ENCODE assay signal across 26 mouse cellular contexts in genomic region chr5:123260698-123261097, GRCm38 (mm10). TPM values are rescaled to one million over a fixed set of nuclear protein-coding genes. Genes with fewer than 3 reads are reported as not detected.
DNase-seq lines count a peak whose midpoint lies in the region; ATAC-seq lines count a peak whose summit lies in the region.
"Had no signal": no experiment of that assay in that cellular context is flagged by ENCODE, and none has a peak within 500 bp of the region (broad histone marks: within the 10 kb centered on the region; RNA-seq: fewer than 3 reads in every experiment).

No protein-coding gene starts in this region.

- H3K4me2 ChIP-seq in forebrain, embryonic 15.5 days (replicated peaks), result no peak overlapping the region
- H3K4me2 ChIP-seq: embryonic facial prominence, embryonic 12.5 days; forebrain, embryonic 12.5 days had no signal

- 77% methylated on average over 8 of the region's 8 CpGs for WGBS in forebrain, embryonic 15.5 days
- 84% methylated on average over 8 of the region's 8 CpGs for WGBS in forebrain, embryonic 10.5 days

- H3K9ac ChIP-seq in forebrain, embryonic 15.5 days (replicated peaks), result no peak overlapping the region
- H3K9ac ChIP-seq: embryonic facial prominence, embryonic 12.5 days; forebrain, embryonic 12.5 days; forebrain, postnatal 0 days had no signal

- no peaks in the 10 kb centered on the region for H3K9me3 ChIP-seq in forebrain, embryonic 15.5 days
- no peaks in the 10 kb centered on the region for H3K9me3 ChIP-seq in forebrain, embryonic 10.5 days
- H3K9me3 ChIP-seq: embryonic facial prominence, embryonic 10.5 days; embryonic facial prominence, embryonic 12.5 days; forebrain, embryonic 12.5 days; G1E had no signal

- H3K27me3 ChIP-seq in forebrain, embryonic 15.5 days, result no peaks in the 10 kb centered on the region
- H3K27me3 ChIP-seq in forebrain, embryonic 10.5 days (ENCODE audit: poor library complexity, severe bottlenecking), result no peaks in the 10 kb centered on the region
- H3K27me3 ChIP-seq: CH12.LX; embryonic facial prominence, embryonic 12.5 days; forebrain, embryonic 12.5 days; Patski had no signal

- H3K27ac ChIP-seq in forebrain, embryonic 15.5 days (replicated peaks), result 0 out of 2 replicates have a peak overlapping the region, but pooled peaks have one; percentile 5
- no peak overlapping the region for H3K27ac ChIP-seq in forebrain, embryonic 10.5 days
- H3K27ac ChIP-seq: embryonic facial prominence, embryonic 10.5 days; embryonic facial prominence, embryonic 12.5 days; forebrain, embryonic 12.5 days had no signal

- no peak for ATAC-seq in forebrain, embryonic 15.5 days (replicated peaks)
- ATAC-seq: activated CD4-positive, CD25-positive, alpha-beta regulatory T cell, adult 4 months; CD4-positive, CD25-positive, alpha-beta regulatory T cell, adult 4 months; forebrain, embryonic 14.5 days; forebrain, postnatal 0 days; Patski had no signal

- DNase-seq in forebrain, embryonic 10.5 days (ENCODE audit: extremely low spot score, low spot score), result no peak
- peak; percentile 27 to 54 for DNase-seq in frontal cortex, adult 2 months (ENCODE audit: extremely low spot score in 1 of 2, low spot score in 1 of 2)
- DNase-seq in frontal cortex, postnatal 25 days (ENCODE audit: low spot score in 2 of 2), result no peak
- peak; percentile 45 for DNase-seq in right cerebral cortex, adult 18-20 months
- no peak for DNase-seq in right cerebral cortex, postnatal 10 days (ENCODE audit: low spot score in 2 of 2)
- no peak for DNase-seq in cerebellum, adult 11 months
- DNase-seq: adrenal gland, adult 8-10 months; adrenal gland, postnatal 14 days; adrenal gland, postnatal 36 days; B cell, adult 2 months; cerebellum, adult 11-12 months; cerebellum, adult 2 months; cerebellum, adult 9-10 months; cerebellum, postnatal 10 days; cerebellum, postnatal 25 days; forebrain, postnatal 0 days had no signal

- peaks cover 21% of the 10 kb centered on the region for H3K4me1 ChIP-seq in forebrain, embryonic 15.5 days
- H3K4me1 ChIP-seq in forebrain, embryonic 10.5 days, result peaks cover 16% of the 10 kb centered on the region

- no peak overlapping the region for H3K4me3 ChIP-seq in forebrain, embryonic 15.5 days
- no peak overlapping the region for H3K4me3 ChIP-seq in forebrain, embryonic 10.5 days
- H3K4me3 ChIP-seq: embryonic facial prominence, embryonic 10.5 days; embryonic facial prominence, embryonic 12.5 days; forebrain, embryonic 12.5 days had no signal

- H3K36me3 ChIP-seq in forebrain, embryonic 15.5 days, result no peaks in the 10 kb centered on the region
- no peaks in the 10 kb centered on the region for H3K36me3 ChIP-seq in forebrain, embryonic 10.5 days (replicated peaks)
- H3K36me3 ChIP-seq: embryonic facial prominence, embryonic 10.5 days; embryonic facial prominence, embryonic 12.5 days; forebrain, embryonic 12.5 days; G1E had no signal

RNA-seq across cellular contexts. Expression of gene Wdr66, which starts 8.8 kb away (rescaled TPM):
- polyA plus RNA-seq in forebrain, embryonic 15.5 days (2015; fragmentation: Nextera tagmentation; extraction: Ambion mirVana), result 2.7 TPM in 2 replicates
- 1.4 and 1.5 TPM in 2 replicates for polyA plus RNA-seq in forebrain, embryonic 10.5 days (2016; fragmentation: Nextera tagmentation; extraction: Ambion mirVana)
- polyA plus RNA-seq in frontal cortex, adult 2 months (2012; rRNA removed), result 5.4 and 6.1 TPM in 2 replicates
- polyA plus RNA-seq: G1E had no signal

Comparison
In these comparisons a context has a peak if more than half of its experiments do, and no peak if none do; other contexts are left out.
1. DNase-seq: peak in frontal cortex, adult 2 months (2 of 2) and right cerebral cortex, adult 18-20 months (single experiment); none in forebrain, embryonic 10.5 days (single experiment), frontal cortex, postnatal 25 days (0 of 2), right cerebral cortex, postnatal 10 days (0 of 2) and cerebellum, adult 11 months (single experiment).